27 mouse cellular contexts compared by ENCODE assay signal in genomic region chr6:90570392-90570791, GRCm38 (mm10). TPM values are rescaled to one million over a fixed set of nuclear protein-coding genes. Genes with fewer than 3 reads are reported as not detected.
A peak's percentile ranks its signal among the peaks of the same experiment; 100 is the strongest.
DNase-seq lines count a peak whose midpoint lies in the region; ATAC-seq and TF ChIP-seq lines count a peak whose summit lies in the region.
"Had no signal": no experiment of that assay in that cellular context is flagged by ENCODE, and none has a peak within 500 bp of the region (broad histone marks: within the 10 kb centered on the region; RNA-seq: fewer than 3 reads in every experiment).

No protein-coding gene starts in this region.

- H3K4me3 ChIP-seq in intestine, embryonic 16.5 days (ENCODE audit: low read length): no peak overlapping the region
- no peak overlapping the region for H3K4me3 ChIP-seq in kidney, embryonic 16.5 days (ENCODE audit: low read length)
- no peak overlapping the region for H3K4me3 ChIP-seq in lung, postnatal 0 days (ENCODE audit: low read depth, low read length)
- no peak overlapping the region for H3K4me3 ChIP-seq in thymus, adult 2 months (ENCODE audit: control insufficient read depth, insufficient read depth, low read length)
- H3K4me3 ChIP-seq: embryonic facial prominence, embryonic 13.5 days; heart, embryonic 15.5 days; hindbrain, embryonic 12.5 days; liver, embryonic 12.5 days; megakaryocyte, embryonic 14.5 days had no signal

- no peaks in the 10 kb centered on the region for H3K36me3 ChIP-seq in intestine, embryonic 16.5 days (ENCODE audit: control insufficient read depth, insufficient read depth, low read length)
- no peaks in the 10 kb centered on the region for H3K36me3 ChIP-seq in kidney, embryonic 16.5 days (ENCODE audit: insufficient read depth, low read length)
- H3K36me3 ChIP-seq in lung, postnatal 0 days (ENCODE audit: insufficient read depth, low read length): no peaks in the 10 kb centered on the region
- H3K36me3 ChIP-seq in thymus, adult 2 months (ENCODE audit: control insufficient read depth, insufficient read depth, low read length): no peaks in the 10 kb centered on the region
- H3K36me3 ChIP-seq: embryonic facial prominence, embryonic 13.5 days; heart, embryonic 15.5 days; hindbrain, embryonic 12.5 days; liver, embryonic 12.5 days had no signal

- H3K27me3 ChIP-seq in intestine, embryonic 16.5 days (replicated peaks; ENCODE audit: control insufficient read depth, insufficient read depth, low read length): no peaks in the 10 kb centered on the region
- H3K27me3 ChIP-seq in kidney, embryonic 16.5 days (ENCODE audit: insufficient read depth, low read length): no peaks in the 10 kb centered on the region
- H3K27me3 ChIP-seq in lung, postnatal 0 days (replicated peaks; ENCODE audit: insufficient read depth, low read length): no peaks in the 10 kb centered on the region
- no peaks in the 10 kb centered on the region for H3K27me3 ChIP-seq in thymus, adult 2 months (ENCODE audit: control insufficient read depth, insufficient read depth, low read length)
- H3K27me3 ChIP-seq: embryonic facial prominence, embryonic 13.5 days had no signal

- H3K4me2 ChIP-seq in intestine, embryonic 16.5 days (ENCODE audit: low read depth, low read length): peak overlapping the region; percentile 19; the same call in 1 of the 2 replicates
- H3K4me2 ChIP-seq in kidney, embryonic 16.5 days (replicated peaks; ENCODE audit: low read depth, low read length): no peak overlapping the region
- no peak overlapping the region for H3K4me2 ChIP-seq in lung, postnatal 0 days (replicated peaks; ENCODE audit: low read depth, low read length)
- H3K4me2 ChIP-seq: embryonic facial prominence, embryonic 13.5 days; heart, embryonic 15.5 days; hindbrain, embryonic 12.5 days; liver, embryonic 12.5 days had no signal

- H3K27ac ChIP-seq in intestine, embryonic 16.5 days (ENCODE audit: low read length): peak overlapping the region; percentile 63
- H3K27ac ChIP-seq in kidney, embryonic 16.5 days (ENCODE audit: low read length): 0 out of 2 replicates have a peak overlapping the region, but pooled peaks have one; percentile 11
- H3K27ac ChIP-seq in lung, postnatal 0 days (ENCODE audit: low read length): no peak overlapping the region
- H3K27ac ChIP-seq in thymus, adult 2 months (ENCODE audit: control insufficient read depth, insufficient read depth, low read length): no peak overlapping the region
- H3K27ac ChIP-seq: embryonic facial prominence, embryonic 13.5 days; heart, embryonic 15.5 days; hindbrain, embryonic 12.5 days; hindbrain, postnatal 0 days; liver, embryonic 12.5 days had no signal

- 56% methylated on average over 8 of the region's 8 CpGs for WGBS in intestine, embryonic 16.5 days
- 51% methylated on average over 8 of the region's 8 CpGs for WGBS in kidney, embryonic 16.5 days
- 65% methylated on average over 8 of the region's 8 CpGs for WGBS in lung, postnatal 0 days
- WGBS in thymus, adult 2 months: 94% methylated on average over 8 of the region's 8 CpGs

- no peak for TF ChIP-seq CTCF in lung, postnatal 0 days (IDR thresholded peaks at IDR 0.05)
- no peak for TF ChIP-seq CTCF in thymus, adult 2 months (IDR thresholded peaks at IDR 0.05; ENCODE audit: borderline replicate concordance, control insufficient read depth, extremely low read depth, insufficient read depth, low read length, poor library complexity)

- H3K4me1 ChIP-seq in intestine, embryonic 16.5 days (ENCODE audit: control insufficient read depth, insufficient read depth, low read length): peaks cover 18% of the 10 kb centered on the region
- H3K4me1 ChIP-seq in kidney, embryonic 16.5 days (ENCODE audit: insufficient read depth, low read length): peaks cover 6% of the 10 kb centered on the region
- H3K4me1 ChIP-seq in lung, postnatal 0 days (ENCODE audit: insufficient read depth, low read depth, low read length): no peaks in the 10 kb centered on the region
- no peaks in the 10 kb centered on the region for H3K4me1 ChIP-seq in thymus, adult 2 months (replicated peaks; ENCODE audit: control insufficient read depth, insufficient read depth, low read length)
- H3K4me1 ChIP-seq: embryonic facial prominence, embryonic 13.5 days; liver, embryonic 12.5 days had no signal

- no peak for TF ChIP-seq EP300 in lung, postnatal 0 days (IDR thresholded peaks at IDR 0.05)

- no peak for TF ChIP-seq POLR2A in thymus, adult 2 months (IDR thresholded peaks at IDR 0.05; ENCODE audit: control insufficient read depth, extremely low read depth, insufficient read depth, low read length, poor library complexity)

- ATAC-seq in intestine, embryonic 16.5 days: peak; percentile 86
- ATAC-seq in kidney, embryonic 16.5 days (ENCODE audit: low FRiP score, low TSS enrichment): no peak; the same call in 1 of the 2 replicates
- ATAC-seq in lung, postnatal 0 days: no peak
- ATAC-seq: activated CD4-positive, CD25-positive, alpha-beta regulatory T cell, adult 4 months; forebrain, embryonic 16.5 days; hindbrain, postnatal 0 days; liver, embryonic 12.5 days; liver, postnatal 0 days had no signal

- H3K9me3 ChIP-seq in intestine, embryonic 16.5 days (ENCODE audit: control insufficient read depth, low read length): no peaks in the 10 kb centered on the region
- no peaks in the 10 kb centered on the region for H3K9me3 ChIP-seq in kidney, embryonic 16.5 days (ENCODE audit: low read length)
- H3K9me3 ChIP-seq in lung, postnatal 0 days (ENCODE audit: low read length): no peaks in the 10 kb centered on the region
- H3K9me3 ChIP-seq: embryonic facial prominence, embryonic 13.5 days; heart, embryonic 15.5 days; hindbrain, embryonic 12.5 days; liver, embryonic 12.5 days; megakaryocyte, embryonic 14.5 days had no signal

- DNase-seq in heart, adult 11 months: peak; percentile 64
- no peak for DNase-seq in heart, postnatal 4 days
- peak; percentile 53 to 69 for DNase-seq in kidney, postnatal 4 days
- DNase-seq in lung, postnatal 0 days (ENCODE audit: low spot score): no peak
- DNase-seq in adrenal gland, adult 2 months: no peak
- no peak for DNase-seq in thymus, adult 2 months
- DNase-seq: adrenal gland, adult 8-10 months; cerebellum, adult 11 months; cerebellum, adult 9-11 months; embryo, embryonic 11 days; layer of hippocampus, postnatal 36 days; left cerebral cortex, postnatal 4 days; liver, postnatal 0 days; lung, postnatal 4 days; midbrain, embryonic 14.5 days; right cerebral cortex, adult 18-20 months; thymus, postnatal 25 days had no signal

- 0 out of 2 replicates have a peak overlapping the region, but pooled peaks have one; percentile 18 for H3K9ac ChIP-seq in intestine, embryonic 16.5 days (ENCODE audit: low read depth, low read length)
- no peak overlapping the region for H3K9ac ChIP-seq in kidney, embryonic 16.5 days (replicated peaks; ENCODE audit: low read length)
- no peak overlapping the region for H3K9ac ChIP-seq in lung, postnatal 0 days (replicated peaks; ENCODE audit: low read depth)
- H3K9ac ChIP-seq: embryonic facial prominence, embryonic 13.5 days; heart, embryonic 15.5 days; hindbrain, embryonic 12.5 days; liver, embryonic 12.5 days; liver, postnatal 0 days had no signal

RNA-seq across cellular contexts. Expression of gene Slc41a3, which starts 34.1 kb away (rescaled TPM):
- total RNA-seq in heart, postnatal 4 days (2021): 10 to 100 TPM; 19.4 to 19.8 TPM
- 6.4 and 7.1 TPM in 2 replicates for polyA plus RNA-seq in intestine, embryonic 16.5 days (2015; fragmentation: Nextera tagmentation; extraction: Ambion mirVana)
- 6.7 and 7.2 TPM in 2 replicates for polyA plus RNA-seq in kidney, embryonic 16.5 days (2015; fragmentation: Nextera tagmentation; extraction: Ambion mirVana)
- polyA plus RNA-seq in lung, postnatal 0 days (2015; fragmentation: Nextera tagmentation; extraction: Ambion mirVana): 9.7 and 10.8 TPM in 2 replicates
- 10 to 100 TPM; 29.1 to 30.2 TPM for total RNA-seq in adrenal gland, adult 2 months (2021)
- polyA plus RNA-seq in adrenal gland, adult 2 months (2012; rRNA removed): 52.0 and 62.7 TPM in 2 replicates
- polyA plus RNA-seq in thymus, adult 2 months (2012; rRNA removed): 9.6 and 12.3 TPM in 2 replicates

Comparison
In these comparisons a context has a peak if more than half of its experiments do, and no peak if none do; other contexts are left out.
1. DNase-seq: peak in heart, adult 11 months (single experiment) and kidney, postnatal 4 days (2 of 2); none in heart, postnatal 4 days (single experiment), lung, postnatal 0 days (single experiment), adrenal gland, adult 2 months (single experiment) and thymus, adult 2 months (single experiment).
2. H3K27ac ChIP-seq: peak in intestine, embryonic 16.5 days (single experiment) and kidney, embryonic 16.5 days (single experiment); none in lung, postnatal 0 days (single experiment) and thymus, adult 2 months (single experiment).